Mouse (Mus musculus) kidney, embryonic 16.5 days (tissue): ENCODE results near the gene Rangrf. TPM values are rescaled to one million over a fixed set of nuclear protein-coding genes. Genes with fewer than 3 reads are reported as not detected.
"Not testable (repeated sequence)": the region's sequence is repeated elsewhere in the genome, so short reads cannot be mapped to it uniquely, and the experiment has no call there.

Experiments used
- ATAC-seq: fragments of 200-750 bp; cut with Nextera tagmentation; 2 replicates; pipeline ENCODE4 v1.8.0; 2017; ENCODE audit warnings: moderate TSS enrichment; ENCODE audit not compliant: low FRiP score, low TSS enrichment
- H3K27ac ChIP-seq: fragments of 300-500 bp; sonication (generic); 2 replicates; pipeline ENCODE4 v1.5.1; 2014; ENCODE audit warnings: low read length
- H3K27me3 ChIP-seq: fragments of 300-500 bp; sonication (generic); 2 replicates; pipeline ENCODE4 v1.6.1; 2014; ENCODE audit warnings: low read length, control low read depth, mixed read lengths; ENCODE audit not compliant: insufficient read depth
- H3K36me3 ChIP-seq: fragments of 300-500 bp; sonication (generic); 2 replicates; pipeline ENCODE4 v1.6.1; 2014; ENCODE audit warnings: low read length, control low read depth, mixed read lengths; ENCODE audit not compliant: insufficient read depth
- H3K4me1 ChIP-seq: fragments of 300-500 bp; sonication (generic); 2 replicates; pipeline ENCODE4 v1.6.1; 2014; ENCODE audit warnings: low read length, control low read depth, mixed read lengths; ENCODE audit not compliant: insufficient read depth
- H3K4me2 ChIP-seq: fragments of 300-500 bp; sonication (generic); replicated peaks from 2 replicates; pipeline ENCODE4 v1.6.1; 2014; ENCODE audit warnings: low read depth, low read length
- H3K4me3 ChIP-seq: fragments of 300-500 bp; sonication (generic); 2 replicates; pipeline ENCODE4 v1.5.1; 2014; ENCODE audit warnings: mild to moderate bottlenecking, low read length
- H3K9ac ChIP-seq: fragments of 300-500 bp; sonication (generic); replicated peaks from 2 replicates; pipeline ENCODE4 v1.6.1; 2014; ENCODE audit warnings: low read length
- H3K9me3 ChIP-seq: fragments of 300-500 bp; sonication (generic); 2 replicates; pipeline ENCODE4 v1.6.1; 2016; ENCODE audit warnings: low read length, control low read depth
- WGBS: fragments of 180-500 bp; shearing (Covaris S2); extraction: QIAGEN DNeasy Blood & Tissue Kit; methylation state at CpG from one replicate; pipeline ENCODE4 v1.1.7; 2014; 5-methylcytosine and 5-hydroxymethylcytosine counted together
- polyA plus RNA-seq: library from polyadenylated mRNA; unstranded; fragments of >200 nt; fragmentation: Nextera tagmentation; extraction: Ambion mirVana; gene quantifications from 2 replicates; pipeline ENCODE4 v1.2.1, GENCODE M21; 2015

Rangrf gene
- polyA plus RNA-seq, 1 experiment from 2014 or later = 63.9 TPM

GRCm38 (mm10) chr11:69008182-69009121, 33.5 kb upstream of the Rangrf start, which contains the start of gene Pfas:
TSS of gene Pfas (minus strand) at chr11:69008460.
- H3K9me3 ChIP-seq = no peaks in the 10 kb centered on the region
- 10% methylated on average over 38 of the region's 38 CpGs for WGBS
- peak within 1 kb of the TSS; percentile 74 for H3K4me2 ChIP-seq
- peak within 1 kb of the TSS; percentile 60 for H3K27ac ChIP-seq
- H3K9ac ChIP-seq = peak within 1 kb of the TSS; percentile 82
- no peaks in the 10 kb centered on the region for H3K27me3 ChIP-seq
- peaks cover 2% of the 10 kb centered on the region; the same call in 1 of the 2 replicates for H3K36me3 ChIP-seq
- peaks cover 18% of the 10 kb centered on the region for H3K4me1 ChIP-seq
- peak within 1 kb of the TSS; percentile 80 for H3K4me3 ChIP-seq
- ATAC-seq = peak; percentile 83

GRCm38 (mm10) chr11:69006575-69006974, 31.6 kb upstream of the Rangrf start:
- Histone ChIP-seq H3K36me3 (peaks cover 18% of the 10 kb centered on the region), H3K4me1 (peaks cover 15% of the 10 kb centered on the region)
- not testable (repeated sequence) for H3K4me2 ChIP-seq, H3K27ac ChIP-seq, H3K9ac ChIP-seq, ATAC-seq, H3K4me3 ChIP-seq, H3K9me3 ChIP-seq, H3K27me3 ChIP-seq

- Histone ChIP-seq H3K9ac (no peak overlapping the region), H3K4me2 (no peak overlapping the region), H3K4me1 (peaks cover 7% of the 10 kb centered on the region), H3K36me3 (peaks cover 32% of the 10 kb centered on the region), H3K4me3 (no peak overlapping the region), H3K9me3 (no peaks in the 10 kb centered on the region), H3K27ac (no peak overlapping the region), H3K27me3 (no peaks in the 10 kb centered on the region)
- WGBS = 87% methylated on average over 7 of the region's 7 CpGs
- ATAC-seq = no peak
These were observed 30.2 kb upstream of the Rangrf start for GRCm38 (mm10) chr11:69005193-69005592.

- Histone ChIP-seq H3K27me3 (no peaks in the 10 kb centered on the region), H3K4me1 (peaks cover 7% of the 10 kb centered on the region), H3K9ac (no peak overlapping the region), H3K36me3 (peaks cover 46% of the 10 kb centered on the region), H3K9me3 (no peaks in the 10 kb centered on the region), H3K4me2 (no peak overlapping the region), H3K4me3 (no peak overlapping the region), H3K27ac (no peak overlapping the region)
- ATAC-seq = no peak
- WGBS = 47% methylated on average over 4 of the region's 4 CpGs
These were observed 28.6 kb upstream of the Rangrf start for GRCm38 (mm10) chr11:69003592-69003991.

- 93% methylated on average over 4 of the region's 4 CpGs for WGBS
- ATAC-seq = not testable (repeated sequence)
These were observed 27.8 kb upstream of the Rangrf start for GRCm38 (mm10) chr11:69002782-69003181.

GRCm38 (mm10) chr11:68997080-68997479, 22.1 kb upstream of the Rangrf start:
- peaks cover 93% of the 10 kb centered on the region for H3K36me3 ChIP-seq
- no peaks in the 10 kb centered on the region for H3K27me3 ChIP-seq
- no peaks in the 10 kb centered on the region for H3K4me1 ChIP-seq
- H3K27ac ChIP-seq = no peak overlapping the region
- no peak for ATAC-seq
- H3K9me3 ChIP-seq = no peaks in the 10 kb centered on the region
- 96% methylated on average over 4 of the region's 4 CpGs for WGBS
- H3K4me2 ChIP-seq = no peak overlapping the region
- H3K9ac ChIP-seq = no peak overlapping the region
- no peak overlapping the region for H3K4me3 ChIP-seq

More at GRCm38 (mm10) chr11:69002782-69003181, 27.8 kb upstream of the Rangrf start:
- not testable (repeated sequence) for H3K9ac ChIP-seq, H3K9me3 ChIP-seq, H3K27me3 ChIP-seq, H3K4me1 ChIP-seq, H3K27ac ChIP-seq, H3K4me3 ChIP-seq, H3K4me2 ChIP-seq
- peaks cover 54% of the 10 kb centered on the region for H3K36me3 ChIP-seq

GRCm38 (mm10) chr11:68994377-68994776, 19.4 kb upstream of the Rangrf start:
- no peak for ATAC-seq
- Histone ChIP-seq H3K27ac (no peak overlapping the region), H3K4me3 (no peak overlapping the region), H3K27me3 (no peaks in the 10 kb centered on the region), H3K4me2 (no peak overlapping the region), H3K4me1 (no peaks in the 10 kb centered on the region), H3K36me3 (peaks cover 91% of the 10 kb centered on the region), H3K9me3 (no peaks in the 10 kb centered on the region), H3K9ac (no peak overlapping the region)
- 92% methylated on average over 3 of the region's 3 CpGs for WGBS

GRCm38 (mm10) chr11:68993122-68993521, 18.1 kb upstream of the Rangrf start:
- H3K4me1 ChIP-seq = no peaks in the 10 kb centered on the region
- no peak overlapping the region for H3K9ac ChIP-seq
- no peaks in the 10 kb centered on the region for H3K9me3 ChIP-seq
- H3K27me3 ChIP-seq = no peaks in the 10 kb centered on the region
- H3K4me2 ChIP-seq = no peak overlapping the region
- ATAC-seq = no peak
- no peak overlapping the region for H3K27ac ChIP-seq
- H3K4me3 ChIP-seq = no peak overlapping the region
- 83% methylated on average over 7 of the region's 7 CpGs for WGBS
- peaks cover 92% of the 10 kb centered on the region for H3K36me3 ChIP-seq

GRCm38 (mm10) chr11:68988341-68988740, 13.4 kb upstream of the Rangrf start:
- WGBS = 89% methylated on average over 17 of the region's 17 CpGs

GRCm38 (mm10) chr11:68987365-68987882, 12.4 kb upstream of the Rangrf start:
- H3K9me3 ChIP-seq = no peaks in the 10 kb centered on the region
- peaks cover 55% of the 10 kb centered on the region for H3K36me3 ChIP-seq
- no peaks in the 10 kb centered on the region for H3K4me1 ChIP-seq
- no peak overlapping the region for H3K27ac ChIP-seq
- no peak overlapping the region for H3K4me3 ChIP-seq
- H3K27me3 ChIP-seq = no peaks in the 10 kb centered on the region
- H3K9ac ChIP-seq = no peak overlapping the region
- ATAC-seq = no peak
- H3K4me2 ChIP-seq = no peak overlapping the region
- 81% methylated on average over 11 of the region's 11 CpGs for WGBS

More at GRCm38 (mm10) chr11:68988341-68988740, 13.4 kb upstream of the Rangrf start:
- Histone ChIP-seq H3K4me2 (no peak overlapping the region), H3K4me3 (no peak overlapping the region), H3K9ac (no peak overlapping the region), H3K4me1 (no peaks in the 10 kb centered on the region), H3K27me3 (no peaks in the 10 kb centered on the region), H3K36me3 (peaks cover 64% of the 10 kb centered on the region), H3K27ac (no peak overlapping the region), H3K9me3 (no peaks in the 10 kb centered on the region)
- ATAC-seq = no peak; the same call in 1 of the 2 replicates
